Mouse (Mus musculus) left cerebral cortex, postnatal 4 days (tissue): Measurements from ENCODE around the gene Brk1. TPM values are rescaled to one million over a fixed set of nuclear protein-coding genes. Genes with fewer than 3 reads are reported as not detected.

Experiments used
- DNase-seq: peaks from one replicate; pipeline ENCODE4 v3.0.0-alpha.2; 2022
- intact Hi-C: fragments of 180-260 bp; cut with DNase I; formaldehyde crosslinking; loops from one replicate; pipeline ENCODE4 v1.15.1; 2025
- total RNA-seq, 2 experiments: library from RNA; stranded (reverse); gene quantifications; 2 replicates each; pipeline ENCODE4 v1.2.3; 2021

Brk1 gene
- total RNA-seq, 2 experiments from 2014 or later: 166 to 181 TPM

DNA sequence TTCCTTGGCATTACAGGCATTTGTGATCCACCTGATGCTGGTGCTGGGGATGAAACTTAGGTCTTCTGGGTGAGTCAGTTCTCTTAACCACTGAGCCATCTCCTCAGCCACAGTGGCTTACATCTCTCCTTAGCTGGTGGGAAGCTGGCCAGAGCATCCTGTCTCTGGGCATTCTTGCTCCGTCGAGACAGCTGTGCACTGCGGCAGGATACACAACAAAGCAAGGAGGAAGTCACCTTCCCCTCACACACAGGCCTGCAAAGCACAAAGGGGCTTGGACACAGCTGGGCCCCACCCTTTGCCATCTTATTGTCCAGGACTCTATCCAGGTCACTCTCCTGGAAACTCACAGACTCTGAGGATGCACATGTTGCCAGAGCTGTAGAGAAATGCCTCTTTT is 53.7 kb downstream of the Brk1 start:
- intact Hi-C loops: no loop called here
- DNase-seq: no peak

DNA sequence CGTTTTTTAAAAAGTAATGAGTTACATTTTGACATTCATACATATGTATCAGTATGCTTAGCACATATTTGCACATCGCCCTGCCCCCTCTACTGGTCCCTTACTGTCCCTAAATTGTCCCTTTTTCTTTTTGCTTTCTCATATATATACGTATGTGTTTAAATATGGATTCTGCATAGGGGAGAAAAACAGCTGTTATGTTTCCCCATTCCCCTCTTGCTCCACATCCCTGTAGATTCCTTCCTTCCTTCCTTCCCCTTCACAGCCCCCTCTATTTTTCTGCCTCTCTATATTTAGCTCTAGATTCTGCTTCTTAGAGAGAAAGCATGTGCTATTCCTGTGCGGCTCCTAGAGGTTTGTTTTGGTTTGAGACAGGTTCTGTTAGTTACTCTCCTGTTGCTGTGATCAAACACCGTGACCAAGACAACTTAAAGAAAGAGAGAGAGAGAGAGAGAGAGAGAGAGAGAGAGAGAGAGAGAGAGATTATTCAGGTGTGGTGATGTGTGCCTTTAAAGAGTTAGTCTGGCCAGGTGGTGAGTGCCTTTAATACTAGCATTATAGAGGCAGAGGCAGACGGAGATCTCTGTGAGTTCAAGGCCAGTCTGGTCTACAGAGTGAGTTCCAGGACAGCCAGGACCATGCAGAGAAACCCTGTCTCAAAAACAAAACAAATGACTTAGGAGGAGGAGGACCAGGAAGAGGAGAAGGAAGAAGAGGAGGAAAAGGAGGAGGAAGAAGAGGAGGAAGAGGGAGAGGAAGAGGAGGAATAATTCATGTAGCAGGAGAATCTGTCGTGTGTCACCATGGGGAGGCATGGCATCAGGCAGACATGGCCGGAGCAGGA is 55.3 kb downstream of the Brk1 start:
- no peak for DNase-seq
- intact Hi-C loops: no loop called here

DNA sequence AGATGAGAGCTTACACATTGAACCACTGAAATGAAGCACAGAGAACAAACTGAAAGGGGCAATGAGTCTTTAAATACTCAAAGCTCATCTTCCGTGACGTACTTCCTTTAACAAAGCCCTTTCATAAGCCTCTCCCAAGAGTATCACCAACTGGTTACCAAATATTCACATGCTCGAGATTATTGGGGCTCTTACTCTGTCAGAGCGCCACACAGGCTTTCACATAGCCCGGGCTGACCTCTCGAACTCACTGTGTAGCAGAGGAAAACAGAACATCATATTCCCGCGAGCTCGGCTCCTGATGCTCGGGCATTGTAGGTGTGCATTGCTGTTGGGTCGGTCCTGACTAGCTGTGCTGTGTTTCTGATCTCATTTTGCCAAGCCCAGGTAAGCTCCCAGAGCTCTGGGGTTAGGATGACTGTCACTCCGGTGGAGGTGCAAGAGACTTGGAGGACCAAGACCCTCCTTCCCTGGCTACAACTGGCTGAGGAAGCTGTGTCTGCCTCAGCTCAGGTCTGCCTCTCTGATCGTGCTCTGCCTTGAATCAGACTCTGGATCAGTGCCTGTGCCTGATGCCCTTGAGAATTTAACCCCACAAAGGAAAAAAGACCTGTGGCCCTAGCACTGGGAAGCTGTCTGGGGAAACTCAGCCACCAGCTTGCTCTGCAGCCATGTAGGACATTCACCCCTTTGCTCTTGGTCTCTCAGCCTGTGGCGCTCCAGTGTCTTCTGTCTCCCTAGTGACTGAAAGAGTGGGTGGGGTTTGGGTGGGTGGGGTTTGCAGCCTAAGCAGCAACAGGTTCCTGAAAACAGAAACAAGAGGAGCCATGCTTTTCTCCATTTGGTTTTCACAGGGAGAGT is 56.1 kb downstream of the Brk1 start:
- intact Hi-C loops: no loop called here
- DNase-seq: no peak

DNA sequence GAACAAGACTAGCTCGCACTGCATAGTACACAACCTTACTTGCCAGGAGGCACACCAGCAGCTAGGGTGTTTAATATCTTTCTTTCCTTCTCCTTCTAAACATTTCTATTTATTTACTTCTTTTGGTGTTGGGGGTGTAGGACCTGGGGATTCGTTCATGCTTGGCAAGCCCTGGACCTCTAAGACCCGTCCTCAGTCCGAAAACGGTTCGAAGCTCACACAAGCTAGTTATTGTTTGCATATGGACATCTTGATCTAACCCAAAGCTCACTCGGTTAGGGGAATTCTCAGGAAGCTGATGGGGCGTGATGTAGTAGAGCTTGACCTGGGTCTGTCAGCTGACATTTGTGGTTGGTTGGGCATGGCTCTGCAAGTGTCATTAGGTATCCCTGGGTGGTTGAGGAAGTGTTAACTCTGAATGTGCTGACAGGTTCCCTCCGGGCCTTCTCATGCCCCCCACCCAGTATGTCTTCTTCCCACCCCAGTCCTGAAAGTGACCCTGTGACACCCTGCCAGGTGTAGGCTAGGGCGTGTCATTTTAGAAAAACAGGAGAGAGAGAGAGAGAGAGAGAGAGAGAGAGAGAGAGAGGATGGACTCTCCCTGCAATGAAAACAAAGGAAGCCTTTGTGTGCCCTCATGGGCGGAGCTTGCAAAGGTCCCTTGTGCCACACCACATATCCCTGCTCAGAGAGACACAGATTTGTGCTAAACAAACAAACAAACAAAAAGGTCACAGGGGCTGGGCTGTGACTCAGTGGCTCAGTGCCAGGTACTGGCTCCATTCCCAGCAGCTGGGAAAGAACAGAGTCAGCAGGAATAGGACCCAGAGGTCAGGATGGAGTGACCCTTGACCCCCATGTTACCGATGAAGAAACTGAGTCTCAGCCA is 57.0 kb downstream of the Brk1 start:
- intact Hi-C loops: no loop called here
- peak; percentile 12 for DNase-seq

DNA sequence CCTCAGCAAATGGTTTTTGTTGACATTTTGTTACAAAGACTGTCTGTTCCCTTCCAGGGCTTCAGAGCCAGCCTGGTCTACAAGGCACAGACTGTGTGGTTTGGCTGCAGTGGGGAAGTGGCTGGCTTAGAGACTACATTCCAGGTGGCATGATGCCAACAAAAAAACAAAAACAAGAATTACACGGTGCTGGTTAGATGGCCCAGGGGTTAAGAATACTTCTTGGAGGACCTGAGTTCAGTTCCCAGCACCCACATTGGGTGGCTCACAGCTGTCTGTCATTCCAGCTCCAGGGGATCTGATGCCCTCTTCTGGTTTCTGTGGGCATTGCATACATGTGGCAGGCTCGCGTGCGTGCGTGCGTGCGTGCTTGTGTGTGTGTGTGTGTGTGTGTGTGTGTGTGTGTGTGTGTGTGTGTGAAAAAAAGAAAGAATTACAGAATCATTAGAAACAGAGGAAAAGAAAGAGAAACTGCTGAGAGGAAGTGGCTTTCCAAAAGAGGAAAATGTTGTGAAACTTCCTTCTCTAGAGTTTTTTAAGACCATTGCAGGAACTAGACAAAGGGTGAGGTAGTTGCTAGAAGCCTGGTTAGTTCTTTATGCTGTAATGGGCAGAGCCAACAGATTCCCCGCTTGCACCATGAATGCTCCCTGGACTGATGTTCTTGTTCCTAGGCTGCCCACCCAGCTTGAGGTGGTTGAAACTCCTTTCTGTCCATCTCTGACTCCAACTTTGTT is 58.6 kb downstream of the Brk1 start:
- intact Hi-C loops: no loop called here
- DNase-seq: no peak

DNA sequence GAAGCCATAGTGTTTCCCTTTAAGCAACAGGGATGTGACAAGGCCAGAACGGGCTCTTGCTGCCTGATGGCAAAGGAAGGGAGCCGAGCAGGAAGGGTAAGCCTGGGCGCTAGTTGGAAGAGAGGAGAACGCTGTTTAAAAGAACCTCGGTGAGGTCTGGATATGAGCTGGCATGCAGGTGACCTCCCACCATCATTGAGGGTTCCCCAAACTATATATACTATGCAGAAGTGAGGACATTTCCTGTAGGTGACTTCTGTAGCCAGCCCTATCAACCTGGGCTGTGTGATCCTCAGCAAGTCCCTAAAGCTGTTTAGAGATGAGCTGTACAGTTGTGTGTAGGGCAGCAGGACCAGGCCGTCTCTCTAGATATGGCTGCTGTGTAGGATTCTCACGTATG is 59.7 kb downstream of the Brk1 start:
- DNase-seq: no peak
- intact Hi-C loops: no loop called here

Other genes with a start within 250 kb of the Brk1 start
- 10 to 100 TPM; 64.4 to 68.2 TPM for gene Tada3, start 226.9 kb upstream of the Brk1 start, total RNA-seq
- 100 to 1,000 TPM; 288 to 299 TPM for gene Arpc4, start 226.7 kb upstream of the Brk1 start, total RNA-seq
- gene Ttll3, start 215.5 kb upstream of the Brk1 start, total RNA-seq: 10 to 100 TPM; 12.4 to 14.1 TPM
- gene Rpusd3, start 185.4 kb upstream of the Brk1 start, total RNA-seq: 10 to 100 TPM; 14.4 to 15.2 TPM
- not detected for gene Cidec, start 169.0 kb upstream of the Brk1 start, total RNA-seq
- 10 to 100 TPM; 39.1 to 44.9 TPM for gene Jagn1, start 162.2 kb upstream of the Brk1 start, total RNA-seq
- under 1 TPM; 0.26 to 0.30 TPM for gene Il17re, start 146.3 kb upstream of the Brk1 start, total RNA-seq
- 1 to 10 TPM; 2.2 to 2.4 TPM for gene Il17rc, start 133.3 kb upstream of the Brk1 start, total RNA-seq
- 10 to 100 TPM; 80.4 to 82.1 TPM for gene Creld1, start 121.5 kb upstream of the Brk1 start, total RNA-seq
- gene Prrt3, start 102.8 kb upstream of the Brk1 start, total RNA-seq: 10 to 100 TPM; 15.5 to 19.7 TPM
- gene Emc3, start 73.1 kb upstream of the Brk1 start, total RNA-seq: 10 to 100 TPM; 62.3 to 71.1 TPM
- gene Fancd2, start 73.1 kb upstream of the Brk1 start, total RNA-seq: 1 to 10 TPM; 5.4 to 7.0 TPM
- under 1 TPM in 1 of 2 experiments, not detected in 1; 0.28 TPM for gene Fancd2os, start 4.1 kb upstream of the Brk1 start, total RNA-seq
- 10 to 100 TPM; 50.0 to 61.8 TPM for gene Vhl, start 19.2 kb downstream of the Brk1 start, total RNA-seq
- 1 to 10 TPM; 7.9 to 8.1 TPM for gene Irak2, start 33.7 kb downstream of the Brk1 start, total RNA-seq
- 10 to 100 TPM; 95.0 to 98.1 TPM for gene Tatdn2, start 92.3 kb downstream of the Brk1 start, total RNA-seq
- not detected for gene Ghrl, start 115.1 kb downstream of the Brk1 start, total RNA-seq
- gene Sec13, start 136.0 kb downstream of the Brk1 start, total RNA-seq: 100 to 1,000 TPM; 100 to 104 TPM